Mouse (Mus musculus): ENCODE results near the gene Rbm6. TPM values are rescaled to one million over a fixed set of nuclear protein-coding genes. Genes with fewer than 3 reads are reported as not detected.

Rbm6 gene
- polyA plus RNA-seq, 1 experiment = 16.4 TPM

GRCm38 (mm10) chr9:107900840-107901626 is 28.0 kb upstream of the Rbm6 start:
- peaks cover 13% of the 10 kb centered on the region for H3K4me1 ChIP-seq (ENCODE audit: control insufficient read depth, insufficient read depth, insufficient read length, low read length)
- H3K36me3 ChIP-seq (ENCODE audit: control insufficient read depth, insufficient read depth, low read length) = peaks cover 54% of the 10 kb centered on the region
- no peak for TF ChIP-seq POLR2A (IDR thresholded peaks at IDR 0.05; ENCODE audit: low read depth, low read length)
- TF ChIP-seq CTCF (IDR thresholded peaks at IDR 0.05; ENCODE audit: extremely low read depth, insufficient read length, insufficient replicate concordance, low read depth, low read length) = peak; percentile 71
- 34% methylated on average over 44 of the region's 44 CpGs for WGBS
- H3K27ac ChIP-seq (ENCODE audit: insufficient read depth, low read depth, low read length) = no peak overlapping the region
- H3K4me3 ChIP-seq (ENCODE audit: low read depth, low read length) = peak overlapping the region; percentile 28
- H3K27me3 ChIP-seq (ENCODE audit: control insufficient read depth, insufficient read depth, low read length) = no peaks in the 10 kb centered on the region

GRCm38 (mm10) chr9:107899855-107900254 is 26.8 kb upstream of the Rbm6 start:
- peaks cover 58% of the 10 kb centered on the region for H3K36me3 ChIP-seq (ENCODE audit: control insufficient read depth, insufficient read depth, low read length)
- H3K4me1 ChIP-seq (ENCODE audit: control insufficient read depth, insufficient read depth, insufficient read length, low read length) = peaks cover 10% of the 10 kb centered on the region
- H3K27me3 ChIP-seq (ENCODE audit: control insufficient read depth, insufficient read depth, low read length) = no peaks in the 10 kb centered on the region
- no peak overlapping the region for H3K4me3 ChIP-seq (ENCODE audit: low read depth, low read length)
- H3K27ac ChIP-seq (ENCODE audit: insufficient read depth, low read depth, low read length) = no peak overlapping the region
- TF ChIP-seq POLR2A (IDR thresholded peaks at IDR 0.05; ENCODE audit: low read depth, low read length) (no peak), CTCF (IDR thresholded peaks at IDR 0.05; ENCODE audit: extremely low read depth, insufficient read length, insufficient replicate concordance, low read depth, low read length) (no peak)
- 85% methylated on average over 12 of the region's 12 CpGs for WGBS

DNA sequence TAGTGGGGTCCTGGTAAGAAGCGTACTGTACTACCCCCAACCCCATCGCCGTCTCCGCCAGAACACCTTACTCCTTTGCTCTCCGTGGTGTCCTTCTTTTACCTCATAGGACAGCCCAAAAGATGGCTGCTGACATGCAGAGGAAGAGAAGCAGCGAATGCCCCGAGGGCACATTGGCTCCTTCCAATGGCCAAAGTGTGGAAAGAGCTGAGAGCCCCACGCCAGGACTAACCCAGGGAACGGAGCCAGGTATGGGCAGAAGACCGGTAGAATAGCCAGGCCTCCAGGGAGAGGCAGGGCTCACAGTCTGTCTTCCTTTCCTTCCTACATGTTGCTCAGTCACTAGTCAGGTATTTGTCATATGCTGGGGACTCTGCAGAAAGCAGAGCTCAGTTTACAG is 25.5 kb upstream of the Rbm6 start:
- no peaks in the 10 kb centered on the region for H3K27me3 ChIP-seq (ENCODE audit: control insufficient read depth, insufficient read depth, low read length)
- H3K4me3 ChIP-seq (ENCODE audit: low read depth, low read length) = no peak overlapping the region
- TF ChIP-seq POLR2A (IDR thresholded peaks at IDR 0.05; ENCODE audit: low read depth, low read length) (no peak), CTCF (IDR thresholded peaks at IDR 0.05; ENCODE audit: extremely low read depth, insufficient read length, insufficient replicate concordance, low read depth, low read length) (no peak)
- no peak overlapping the region for H3K27ac ChIP-seq (ENCODE audit: insufficient read depth, low read depth, low read length)
- 94% methylated on average over 10 of the region's 10 CpGs for WGBS
- H3K4me1 ChIP-seq (ENCODE audit: control insufficient read depth, insufficient read depth, insufficient read length, low read length) = peaks cover 10% of the 10 kb centered on the region
- peaks cover 58% of the 10 kb centered on the region for H3K36me3 ChIP-seq (ENCODE audit: control insufficient read depth, insufficient read depth, low read length)

DNA sequence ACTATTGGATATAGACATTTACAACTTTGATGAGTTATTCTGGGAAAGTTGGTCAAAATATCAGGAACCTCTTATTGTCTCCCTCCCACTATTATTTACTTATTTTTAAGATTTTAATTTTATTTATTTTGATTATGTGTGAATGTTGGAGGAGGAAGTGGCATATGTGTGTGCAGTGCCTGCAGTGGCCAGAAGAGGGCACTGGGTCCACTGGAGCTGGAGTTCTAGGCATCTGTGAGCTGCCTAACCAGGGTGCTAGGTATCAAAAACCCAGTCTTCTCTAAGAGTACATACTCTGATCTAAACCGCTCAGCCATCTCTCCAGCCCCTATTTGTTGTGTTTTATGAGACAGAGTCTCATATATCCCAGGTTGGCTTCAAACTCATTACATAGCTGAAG is 18.0 kb upstream of the Rbm6 start:
- peaks cover 7% of the 10 kb centered on the region for H3K36me3 ChIP-seq (ENCODE audit: control insufficient read depth, insufficient read depth, low read length)
- peak overlapping the region; percentile 11; the same call in 1 of the 2 replicates for H3K27ac ChIP-seq (ENCODE audit: insufficient read depth, low read depth, low read length)
- no peaks in the 10 kb centered on the region for H3K27me3 ChIP-seq (ENCODE audit: control insufficient read depth, insufficient read depth, low read length)
- no peak overlapping the region for H3K4me3 ChIP-seq (ENCODE audit: low read depth, low read length)
- TF ChIP-seq CTCF (IDR thresholded peaks at IDR 0.05; ENCODE audit: extremely low read depth, insufficient read length, insufficient replicate concordance, low read depth, low read length) (peak; percentile 57; the same call in 1 of the 2 replicates), POLR2A (IDR thresholded peaks at IDR 0.05; ENCODE audit: low read depth, low read length) (no peak)
- 94% methylated on average over 1 of the region's 1 CpGs for WGBS
- peaks cover 11% of the 10 kb centered on the region; the same call in 1 of the 2 replicates for H3K4me1 ChIP-seq (ENCODE audit: control insufficient read depth, insufficient read depth, insufficient read length, low read length)

DNA sequence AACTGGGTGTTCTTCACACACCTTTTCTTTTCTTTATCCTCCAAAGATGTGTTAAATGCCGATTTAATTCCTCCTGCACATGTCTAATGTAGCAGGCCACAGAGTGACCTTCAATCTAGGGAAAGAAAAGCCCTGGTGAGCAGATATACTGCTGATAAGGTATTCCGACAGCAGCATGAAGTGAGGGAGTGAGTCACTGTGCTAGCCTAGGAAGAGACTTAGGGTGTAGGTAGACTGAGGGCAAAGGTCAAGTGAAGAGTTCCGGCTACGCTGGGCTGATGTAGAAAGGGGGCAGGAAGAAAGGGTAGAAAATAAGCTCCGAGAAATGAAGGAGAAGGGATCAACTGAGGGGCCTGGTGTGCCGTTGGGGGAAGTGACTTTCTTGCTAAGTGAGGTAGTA is 17.2 kb upstream of the Rbm6 start:
- Histone ChIP-seq H3K4me1 (ENCODE audit: control insufficient read depth, insufficient read depth, insufficient read length, low read length) (peaks cover 11% of the 10 kb centered on the region; the same call in 1 of the 2 replicates), H3K27me3 (ENCODE audit: control insufficient read depth, insufficient read depth, low read length) (no peaks in the 10 kb centered on the region), H3K36me3 (ENCODE audit: control insufficient read depth, insufficient read depth, low read length) (peaks cover 3% of the 10 kb centered on the region; the same call in 1 of the 2 replicates), H3K4me3 (ENCODE audit: low read depth, low read length) (peak overlapping the region; percentile 51), H3K27ac (ENCODE audit: insufficient read depth, low read depth, low read length) (peak overlapping the region; percentile 99)
- WGBS = 24% methylated on average over 6 of the region's 6 CpGs
- TF ChIP-seq POLR2A (IDR thresholded peaks at IDR 0.05; ENCODE audit: low read depth, low read length) = no peak

DNA sequence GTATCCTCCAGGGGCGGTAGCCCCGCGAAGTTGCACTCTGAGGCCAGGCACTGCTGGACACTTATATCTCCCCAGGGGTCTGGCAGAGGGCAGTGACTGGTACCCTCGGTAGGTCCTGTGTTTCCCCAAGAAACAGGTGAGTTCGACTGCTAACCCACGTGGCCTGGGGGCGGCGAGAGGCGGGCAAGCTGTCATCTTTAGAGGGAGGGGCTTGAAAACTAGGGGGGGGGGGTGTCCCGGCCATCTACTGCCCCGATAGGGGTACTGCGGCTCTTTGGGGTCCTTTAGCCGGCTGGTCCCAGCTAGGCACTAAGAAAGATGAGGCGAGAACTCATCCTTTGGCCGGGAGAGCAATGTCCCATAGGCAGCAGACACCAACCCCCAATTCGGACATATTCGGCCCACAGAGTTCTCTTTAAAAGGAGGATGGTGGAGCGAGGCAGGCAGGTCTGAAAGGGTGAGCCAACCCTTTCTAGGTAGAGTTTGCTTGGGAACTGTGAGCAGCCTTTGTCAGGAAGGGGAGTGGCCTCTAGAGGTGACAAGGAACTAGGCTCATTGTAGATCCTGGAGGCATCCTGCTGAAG is 15.3 kb upstream of the Rbm6 start:
- Histone ChIP-seq H3K27me3 (ENCODE audit: control insufficient read depth, insufficient read depth, low read length) (no peaks in the 10 kb centered on the region), H3K4me1 (ENCODE audit: control insufficient read depth, insufficient read depth, insufficient read length, low read length) (peaks cover 11% of the 10 kb centered on the region; the same call in 1 of the 2 replicates), H3K27ac (ENCODE audit: insufficient read depth, low read depth, low read length) (peak overlapping the region; percentile 83), H3K36me3 (ENCODE audit: control insufficient read depth, insufficient read depth, low read length) (peaks cover 2% of the 10 kb centered on the region; the same call in 1 of the 2 replicates), H3K4me3 (ENCODE audit: low read depth, low read length) (peak overlapping the region; percentile 79)
- WGBS = under 1% methylated on average over 18 of the region's 18 CpGs
- TF ChIP-seq POLR2A (IDR thresholded peaks at IDR 0.05; ENCODE audit: low read depth, low read length) (peak; percentile 41; the same call in 1 of the 2 replicates), CTCF (IDR thresholded peaks at IDR 0.05; ENCODE audit: extremely low read depth, insufficient read length, insufficient replicate concordance, low read depth, low read length) (no peak)

DNA sequence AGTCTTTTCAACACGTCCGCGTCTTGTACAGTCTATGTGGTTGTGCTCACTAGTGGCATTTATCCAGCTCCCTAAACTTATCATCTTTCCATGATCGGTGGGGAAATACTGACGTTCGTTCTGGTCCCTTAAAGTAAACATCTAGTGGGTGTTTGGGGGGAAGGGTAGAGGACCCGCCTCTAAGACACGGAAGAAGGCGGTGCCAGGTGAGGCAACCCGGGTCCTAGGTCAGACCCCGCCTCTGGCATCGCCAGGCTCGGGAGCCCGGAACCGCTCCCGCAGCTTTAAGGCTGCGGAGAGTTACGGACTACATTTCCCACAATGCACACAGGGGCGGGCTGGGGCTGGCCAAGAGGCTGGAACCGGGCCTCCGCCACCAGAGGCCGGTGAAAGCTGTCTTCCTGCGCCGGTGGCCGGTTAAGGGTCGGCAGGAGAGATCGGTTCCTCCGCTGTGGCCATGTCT is 14.8 kb upstream of the Rbm6 start, which contains the start of gene Mon1a:
TSS of gene Mon1a (plus strand) at position 348 of the 463 bp plus-strand sequence.
- TF ChIP-seq POLR2A (IDR thresholded peaks at IDR 0.05; ENCODE audit: low read depth, low read length) = peak; percentile 88; the same call in 1 of the 2 replicates
- no peak for TF ChIP-seq CTCF (IDR thresholded peaks at IDR 0.05; ENCODE audit: extremely low read depth, insufficient read length, insufficient replicate concordance, low read depth, low read length)
- Histone ChIP-seq H3K27me3 (ENCODE audit: control insufficient read depth, insufficient read depth, low read length) (no peaks in the 10 kb centered on the region), H3K4me1 (ENCODE audit: control insufficient read depth, insufficient read depth, insufficient read length, low read length) (peaks cover 11% of the 10 kb centered on the region; the same call in 1 of the 2 replicates), H3K27ac (ENCODE audit: insufficient read depth, low read depth, low read length) (peak within 1 kb of the TSS; percentile 99), H3K4me3 (ENCODE audit: low read depth, low read length) (peak within 1 kb of the TSS; percentile 79), H3K36me3 (ENCODE audit: control insufficient read depth, insufficient read depth, low read length) (peaks cover 1% of the 10 kb centered on the region; the same call in 1 of the 2 replicates)
- WGBS = under 1% methylated on average over 28 of the region's 28 CpGs
